Mouse (Mus musculus) midbrain, embryonic 14.5 days (tissue): ENCODE results near the gene Trim23. TPM values are rescaled to one million over a fixed set of nuclear protein-coding genes. Genes with fewer than 3 reads are reported as not detected.

Experiments used
- ATAC-seq: fragments of 200-750 bp; cut with Nextera tagmentation; 2 replicates; pipeline ENCODE4 v1.8.0; 2017; ENCODE audit warnings: moderate number of reproducible peaks, moderate library complexity; ENCODE audit not compliant: low FRiP score, low TSS enrichment
- DNase-seq: peaks from one replicate; pipeline ENCODE4 v3.0.0-alpha.2; 2015
- H3K27ac ChIP-seq: fragments of 300-500 bp; sonication (generic); replicated peaks from 2 replicates; pipeline ENCODE4 v1.5.1; 2014; ENCODE audit warnings: mild to moderate bottlenecking, low read depth, low read length, moderate library complexity
- H3K27me3 ChIP-seq: fragments of 300-500 bp; sonication (generic); 2 replicates; pipeline ENCODE4 v1.6.1; 2014; ENCODE audit warnings: low read length, control low read depth, mixed read lengths; ENCODE audit not compliant: control insufficient read depth, insufficient read depth
- H3K36me3 ChIP-seq: fragments of 300-500 bp; sonication (generic); 2 replicates; pipeline ENCODE4 v1.6.1; 2014; ENCODE audit warnings: low read length, control low read depth; ENCODE audit not compliant: control insufficient read depth, insufficient read depth
- H3K4me1 ChIP-seq: fragments of 300-500 bp; sonication (generic); 2 replicates; pipeline ENCODE4 v1.6.1; 2014; ENCODE audit warnings: mild to moderate bottlenecking, antibody characterized with exemption, low read length, control low read depth; ENCODE audit not compliant: control insufficient read depth, insufficient read depth
- H3K4me2 ChIP-seq: fragments of 300-500 bp; sonication (generic); 2 replicates; pipeline ENCODE4 v1.6.1; 2014; ENCODE audit warnings: mild to moderate bottlenecking, low read length, moderate library complexity
- H3K4me3 ChIP-seq: fragments of 300-500 bp; sonication (generic); replicated peaks from 2 replicates; pipeline ENCODE4 v1.5.1; 2014; ENCODE audit warnings: low read depth, low read length
- H3K9ac ChIP-seq: fragments of 300-500 bp; sonication (generic); replicated peaks from 2 replicates; pipeline ENCODE4 v1.6.1; 2014; ENCODE audit warnings: mild to moderate bottlenecking, low read length, moderate library complexity
- H3K9me3 ChIP-seq: fragments of 300-500 bp; sonication (generic); 2 replicates; pipeline ENCODE4 v1.6.1; 2016; ENCODE audit warnings: low read length, control low read depth, mixed read lengths; ENCODE audit not compliant: control insufficient read depth
- WGBS: fragments of 180-500 bp; shearing (Covaris S2); extraction: QIAGEN DNeasy Blood & Tissue Kit; methylation state at CpG from one replicate; pipeline ENCODE4 v1.1.7; 2014; 5-methylcytosine and 5-hydroxymethylcytosine counted together
- polyA plus RNA-seq: library from polyadenylated mRNA; unstranded; fragments of >200 nt; fragmentation: Nextera tagmentation; extraction: Ambion mirVana; gene quantifications from 2 replicates; pipeline ENCODE4 v1.2.1, GENCODE M21; 2014

Trim23 gene
- polyA plus RNA-seq, 1 experiment from 2014 or later = 42.3 TPM

DNA sequence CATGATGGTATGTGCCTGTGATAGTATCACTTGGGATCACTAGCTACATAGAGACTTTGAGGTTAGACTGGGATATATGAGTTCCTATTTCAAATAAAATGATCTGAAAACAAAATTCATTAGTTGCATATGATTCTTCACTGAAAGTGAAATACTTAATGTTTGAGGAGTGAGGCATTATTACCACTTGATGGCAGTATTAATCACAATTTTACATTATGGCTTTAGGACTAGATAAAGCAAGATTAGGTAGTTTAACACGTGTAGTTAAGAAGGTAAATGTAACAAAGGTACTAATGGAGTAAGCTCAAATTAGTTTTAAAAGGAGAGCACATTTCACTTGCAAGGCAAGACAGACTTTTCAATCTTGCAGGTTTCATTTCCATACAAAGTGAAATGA lies 25.7 kb downstream of the Trim23 start:
- ATAC-seq = no peak

DNA sequence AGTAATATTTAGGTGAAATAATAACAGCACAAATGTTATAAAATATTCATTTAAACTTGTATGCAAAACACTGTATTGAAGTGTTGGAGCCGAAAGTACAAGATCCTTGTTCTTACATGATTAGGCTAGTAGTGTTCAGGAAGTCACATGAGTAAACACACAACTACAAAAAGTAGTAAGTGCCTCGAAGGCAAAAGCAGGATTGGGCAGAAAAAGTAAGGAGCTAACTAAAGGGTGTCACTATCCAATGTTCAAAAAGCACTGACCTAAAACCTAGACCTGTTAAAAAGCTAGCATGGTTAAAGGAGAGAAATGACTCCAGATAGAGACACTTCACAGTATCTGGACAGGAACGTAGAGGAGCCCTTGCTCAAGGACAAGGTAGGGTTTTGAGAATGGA lies 48.9 kb downstream of the Trim23 start:
- 0 out of 2 replicates have a peak, but pooled peaks cover 7% of the 10 kb centered on the region for H3K36me3 ChIP-seq
- 69% methylated on average over 3 of the region's 3 CpGs for WGBS
- H3K27ac ChIP-seq = no peak overlapping the region
- H3K4me3 ChIP-seq = peak overlapping the region; percentile 84
- H3K4me2 ChIP-seq = peak overlapping the region; percentile 79
- H3K27me3 ChIP-seq = no peaks in the 10 kb centered on the region
- no peaks in the 10 kb centered on the region for H3K9me3 ChIP-seq
- DNase-seq = no peak
- H3K4me1 ChIP-seq = peaks cover 17% of the 10 kb centered on the region
- no peak overlapping the region; the same call in 1 of the 2 replicates for H3K9ac ChIP-seq
- ATAC-seq = no peak

More for the DNA sequence above, 25.7 kb downstream of the Trim23 start:
- Histone ChIP-seq H3K36me3 (peaks cover 40% of the 10 kb centered on the region), H3K4me1 (no peaks in the 10 kb centered on the region), H3K4me3 (no peak overlapping the region), H3K4me2 (no peak overlapping the region), H3K27me3 (no peaks in the 10 kb centered on the region), H3K27ac (no peak overlapping the region), H3K9ac (no peak overlapping the region), H3K9me3 (no peaks in the 10 kb centered on the region)
- WGBS = 73% methylated on average over 1 of the region's 1 CpGs
- DNase-seq = peak; percentile 23

DNA sequence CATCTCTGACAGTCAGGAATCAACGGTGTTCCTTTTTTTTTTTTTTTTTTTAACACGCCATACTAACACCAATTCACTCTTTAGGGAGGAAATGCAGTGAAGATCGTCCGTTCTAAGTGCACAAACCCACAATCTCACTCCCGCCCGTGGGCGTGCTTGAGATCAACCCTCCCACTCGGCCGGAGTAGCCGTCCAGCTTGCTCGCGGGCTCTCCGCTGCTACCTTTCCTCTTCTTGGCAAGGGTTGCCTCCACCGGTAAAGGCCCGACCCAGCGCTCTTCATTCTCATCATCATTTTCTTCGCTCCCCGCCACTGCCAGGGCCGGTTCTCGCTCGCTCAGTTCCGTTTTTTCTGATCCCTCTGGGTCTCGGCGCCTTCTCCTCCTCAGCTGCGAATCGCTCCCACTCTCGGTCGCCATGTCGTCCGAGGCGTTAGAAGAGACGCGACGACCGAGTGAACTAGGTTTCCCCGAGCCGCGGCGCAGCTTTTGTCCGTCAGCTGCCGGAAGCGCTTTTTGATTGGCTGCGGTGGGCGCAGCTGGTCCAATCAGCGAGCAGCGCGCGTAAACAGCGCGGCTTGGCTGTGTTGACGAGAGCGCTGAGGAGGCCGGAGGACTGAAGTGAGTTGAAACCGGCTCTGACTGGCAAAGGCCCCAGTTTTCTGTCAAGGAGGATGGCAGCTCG lies 49.9 kb downstream of the Trim23 start, which contains the start of the genes Cenpk and Ppwd1:
Gene Cenpk, plus strand, starts transcription at position 228 of the 683 bp plus-strand sequence.
Gene Ppwd1, minus strand, starts transcription at position 460 of the 683 bp plus-strand sequence.
- DNase-seq = peak; percentile 99
- Histone ChIP-seq H3K27me3 (no peaks in the 10 kb centered on the region), H3K27ac (peak within 1 kb of the TSS; percentile 91), H3K36me3 (0 out of 2 replicates have a peak, but pooled peaks cover 4% of the 10 kb centered on the region), H3K4me2 (peak within 1 kb of the TSS; percentile 79), H3K4me3 (peak within 1 kb of the TSS; percentile 84), H3K9me3 (no peaks in the 10 kb centered on the region), H3K4me1 (peaks cover 17% of the 10 kb centered on the region), H3K9ac (peak within 1 kb of the TSS; percentile 71)
- under 1% methylated on average over 55 of the region's 55 CpGs for WGBS
- peak; percentile 99 for ATAC-seq

DNA sequence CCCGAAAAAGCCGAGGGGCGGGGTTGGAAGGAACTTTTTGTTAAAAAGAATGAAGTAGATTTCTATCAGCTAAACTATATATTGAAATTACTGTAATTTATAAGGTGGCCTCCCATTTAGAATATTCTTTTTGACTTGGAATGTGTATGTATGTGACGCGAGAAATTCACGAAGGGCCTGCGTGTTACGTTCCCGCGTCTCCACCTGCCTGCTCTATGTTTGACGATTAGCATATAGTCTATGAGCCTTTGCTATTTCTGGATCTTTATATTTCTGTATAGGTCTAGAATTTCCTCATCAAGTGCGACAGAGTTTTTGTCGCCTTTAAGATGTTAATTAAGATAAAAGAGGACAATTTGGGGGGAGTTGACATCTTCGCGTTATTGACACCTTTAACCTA lies 50.6 kb downstream of the Trim23 start:
- H3K9ac ChIP-seq = peak overlapping the region; percentile 45
- H3K4me1 ChIP-seq = peaks cover 17% of the 10 kb centered on the region
- peak overlapping the region; percentile 84 for H3K4me3 ChIP-seq
- 5% methylated on average over 15 of the region's 15 CpGs for WGBS
- 0 out of 2 replicates have a peak, but pooled peaks cover 4% of the 10 kb centered on the region for H3K36me3 ChIP-seq
- H3K4me2 ChIP-seq = peak overlapping the region; percentile 74
- ATAC-seq (peak; percentile 41; the same call in 1 of the 2 replicates), DNase-seq (no peak)
- H3K27me3 ChIP-seq = no peaks in the 10 kb centered on the region
- H3K27ac ChIP-seq = no peak overlapping the region
- H3K9me3 ChIP-seq = no peaks in the 10 kb centered on the region

Other genes starting within 250 kb of the Trim23 start
- 58.2 and 69.1 TPM in 2 replicates for gene Nln, start 69.2 kb upstream of the Trim23 start, polyA plus RNA-seq
- gene Sgtb, start 69.1 kb upstream of the Trim23 start, polyA plus RNA-seq = 21.3 and 32.3 TPM in 2 replicates
- 63.1 and 66.6 TPM in 2 replicates for gene Trappc13, start 328 bp upstream of the Trim23 start, polyA plus RNA-seq
- 12.0 and 12.9 TPM in 2 replicates for gene Cenpk, start 49.8 kb downstream of the Trim23 start, polyA plus RNA-seq
- 7.9 and 8.1 TPM in 2 replicates for gene Ppwd1, start 50.0 kb downstream of the Trim23 start, polyA plus RNA-seq
- 1.8 and 2.2 TPM in 2 replicates for gene Adamts6, start 109.0 kb downstream of the Trim23 start, polyA plus RNA-seq